Mouse (Mus musculus) frontal cortex, adult 2 months (tissue): ENCODE results near the gene Wipf2. TPM values are rescaled to one million over a fixed set of nuclear protein-coding genes. Genes with fewer than 3 reads are reported as not detected.

Source experiments
- polyA plus RNA-seq: library from polyadenylated mRNA; depleted of rRNA; stranded (reverse); fragments of >200 nt; gene quantifications from 2 replicates; pipeline ENCODE4 v1.2.3, GENCODE M21; 2012; rRNA removed

The Wipf2 gene
- polyA plus RNA-seq, 1 experiment, result 26.7 TPM

Other genes starting within 250 kb of the Wipf2 start
- 0.25 and 0.36 TPM in 2 replicates for gene Gm12355, start 238.0 kb upstream of the Wipf2 start, polyA plus RNA-seq
- not detected in 2 replicates for gene Gsdma3, start 237.3 kb upstream of the Wipf2 start, polyA plus RNA-seq
- not detected in 2 replicates for gene Gsdma2, start 216.9 kb upstream of the Wipf2 start, polyA plus RNA-seq
- 0.15 and 0.16 TPM in 2 replicates for gene Gsdma, start 199.3 kb upstream of the Wipf2 start, polyA plus RNA-seq
- 166 and 177 TPM in 2 replicates for gene Psmd3, start 181.1 kb upstream of the Wipf2 start, polyA plus RNA-seq
- not detected in 2 replicates for gene Csf3, start 162.4 kb upstream of the Wipf2 start, polyA plus RNA-seq
- gene Med24, start 134.2 kb upstream of the Wipf2 start, polyA plus RNA-seq, result 137 and 157 TPM in 2 replicates
- 770 and 851 TPM in 2 replicates for gene Thra, start 123.0 kb upstream of the Wipf2 start, polyA plus RNA-seq
- 124 and 126 TPM in 2 replicates for gene Nr1d1, start 88.3 kb upstream of the Wipf2 start, polyA plus RNA-seq
- 112 and 123 TPM in 2 replicates for gene Msl1, start 68.1 kb upstream of the Wipf2 start, polyA plus RNA-seq
- 47.8 TPM in 2 replicates for gene Casc3, start 58.7 kb upstream of the Wipf2 start, polyA plus RNA-seq
- gene Rapgefl1, start 26.9 kb upstream of the Wipf2 start, polyA plus RNA-seq, result 167 and 174 TPM in 2 replicates
- gene Cdc6, start 44.2 kb downstream of the Wipf2 start, polyA plus RNA-seq, result 0.62 and 0.67 TPM in 2 replicates
- 6.4 and 7.9 TPM in 2 replicates for gene Rara, start 64.2 kb downstream of the Wipf2 start, polyA plus RNA-seq
- gene Gjd3, start 119.4 kb downstream of the Wipf2 start, polyA plus RNA-seq, result 2.9 and 3.3 TPM in 2 replicates
- gene Top2a, start 160.6 kb downstream of the Wipf2 start, polyA plus RNA-seq, result 2.1 and 3.1 TPM in 2 replicates
- gene Igfbp4, start 177.6 kb downstream of the Wipf2 start, polyA plus RNA-seq, result 64.3 and 86.3 TPM in 2 replicates
- 0.19 and 0.34 TPM in 2 replicates for gene Tns4, start 225.7 kb downstream of the Wipf2 start, polyA plus RNA-seq